Mouse (Mus musculus): Measurements from ENCODE around the gene Corin. TPM values are rescaled to one million over a fixed set of nuclear protein-coding genes. Genes with fewer than 3 reads are reported as not detected.

Gene Corin
- 0.05 and 0.19 TPM in 2 replicates for polyA plus RNA-seq (2012; rRNA removed)

GRCm38 (mm10) chr5:72503531-72504523 is at the start of gene Corin:
Gene Corin (minus strand): TSS chr5:72504473.

Other genes with a start within 250 kb of the Corin start
- 6.8 and 8.7 TPM in 2 replicates for gene Nfxl1, start 55.2 kb upstream of the Corin start, polyA plus RNA-seq (2012; rRNA removed)
- not detected in 2 replicates for gene Zar1, start 76.8 kb upstream of the Corin start, polyA plus RNA-seq (2012; rRNA removed)
- not detected in 2 replicates for gene Gm5868, start 83.1 kb upstream of the Corin start, polyA plus RNA-seq (2012; rRNA removed)
- gene Cnga1, start 139.8 kb upstream of the Corin start, polyA plus RNA-seq (2012; rRNA removed), result not detected in 2 replicates
- 1.7 and 2.2 TPM in 2 replicates for gene Nipal1, start 143.3 kb upstream of the Corin start, polyA plus RNA-seq (2012; rRNA removed)
- gene Txk, start 248.3 kb upstream of the Corin start, polyA plus RNA-seq (2012; rRNA removed), result 0.02 and 0.06 TPM in 2 replicates

All from liver, embryonic 14 days (tissue).